Mouse (Mus musculus) heart, postnatal 36 days (tissue): ENCODE measurements around the gene Batf2. TPM values are rescaled to one million over a fixed set of nuclear protein-coding genes. Genes with fewer than 3 reads are reported as not detected.

Experiments used
- DNase-seq, 2 experiments: peaks; one replicate each; pipeline ENCODE4 v3.0.0; 2021 to 2022
- intact Hi-C: fragments of 180-260 bp; cut with DNase I; formaldehyde crosslinking; loops from one replicate; pipeline ENCODE4 v1.15.1; 2025
- total RNA-seq, 2 experiments: library from RNA; stranded (reverse); gene quantifications; 2 replicates each; pipeline ENCODE4 v1.2.3; 2021

The Batf2 gene
- total RNA-seq = under 1 TPM; 0.69 to 0.89 TPM

GRCm38 (mm10) chr19:6140678-6141393 is at the start of gene Batf2:
Batf2 (plus strand) TSS chr19:6140983.
- intact Hi-C loops = loop anchor here (2.0 to 5.0 kb wide), 2 partner anchors 96 to 191 kb away; partner anchors contain the start of gene Men1
- peak; percentile 86 to 94 for DNase-seq

- DNase-seq = no peak
- intact Hi-C loops = no loop called here
These were observed 46.7 kb upstream of the Batf2 start, which contains the start of gene AC131692.1 for GRCm38 (mm10) chr19:6094119-6094518. AC131692.1 (plus strand) TSS chr19:6094419.

- no peak for DNase-seq
- intact Hi-C loops = no loop called here
These were observed 42.9 kb upstream of the Batf2 start for GRCm38 (mm10) chr19:6097847-6098246.

- intact Hi-C loops = no loop called here
- DNase-seq = no peak
These were observed 39.6 kb upstream of the Batf2 start for GRCm38 (mm10) chr19:6101186-6101585.

GRCm38 (mm10) chr19:6102169-6102853 is 38.5 kb upstream of the Batf2 start:
- DNase-seq = no peak
- intact Hi-C loops = no loop called here

GRCm38 (mm10) chr19:6104476-6104875 is 36.3 kb upstream of the Batf2 start:
- DNase-seq = no peak
- intact Hi-C loops = no loop called here

- DNase-seq = no peak
- intact Hi-C loops = no loop called here
These were observed 35.2 kb upstream of the Batf2 start, which contains the start of gene Naaladl1 for GRCm38 (mm10) chr19:6105586-6105985. Naaladl1 (plus strand) TSS chr19:6105782.

- no peak for DNase-seq
- intact Hi-C loops = no loop called here
These were observed 27.7 kb upstream of the Batf2 start for GRCm38 (mm10) chr19:6113116-6113515.

- DNase-seq = no peak
- intact Hi-C loops = no loop called here
These were observed 24.5 kb upstream of the Batf2 start for GRCm38 (mm10) chr19:6116113-6116850.

GRCm38 (mm10) chr19:6117346-6117985 is 23.3 kb upstream of the Batf2 start:
- DNase-seq = no peak
- intact Hi-C loops = no loop called here

GRCm38 (mm10) chr19:6117986-6118676 is 22.7 kb upstream of the Batf2 start, which contains the start of gene Sac3d1:
Sac3d1 (minus strand) TSS chr19:6118650.
- intact Hi-C loops = no loop called here
- DNase-seq = peak; percentile 84 to 89

- intact Hi-C loops = no loop called here
- no peak for DNase-seq
These were observed 22.1 kb upstream of the Batf2 start for GRCm38 (mm10) chr19:6118677-6119185.

GRCm38 (mm10) chr19:6121761-6122160 is 19.0 kb upstream of the Batf2 start:
- no peak for DNase-seq
- intact Hi-C loops = no loop called here

- intact Hi-C loops = no loop called here
- DNase-seq = no peak
These were observed 17.5 kb upstream of the Batf2 start for GRCm38 (mm10) chr19:6123330-6123729.

- intact Hi-C loops = loop anchor here (5.0 kb wide), 1 partner anchor 78 kb away; the partner anchor contains the start of gene Syvn1
- DNase-seq = no peak
These were observed 15.9 kb upstream of the Batf2 start for GRCm38 (mm10) chr19:6124898-6125297.

- DNase-seq = peak; percentile 54 to 73
- intact Hi-C loops = loop anchor here (2.0 to 5.0 kb wide), 2 partner anchors 79 to 161 kb away; partner anchors contain the start of genes Pola2 and Syvn1
These were observed 14.5 kb upstream of the Batf2 start for GRCm38 (mm10) chr19:6126289-6126688.

GRCm38 (mm10) chr19:6126789-6127580 is 13.8 kb upstream of the Batf2 start:
- intact Hi-C loops = loop anchor here (2.0 to 5.0 kb wide), 2 partner anchors 80 to 162 kb away; partner anchors contain the start of genes Pola2 and Syvn1
- no peak for DNase-seq

GRCm38 (mm10) chr19:6127760-6128341 is 12.9 kb upstream of the Batf2 start, which contains the start of gene Snx15:
Snx15 (minus strand) TSS chr19:6128304.
- DNase-seq = peak; percentile 90 to 95
- intact Hi-C loops = loop anchor here (2.0 to 5.0 kb wide), 2 partner anchors 81 to 163 kb away; partner anchors contain the start of genes Pola2 and Syvn1
